Mouse (Mus musculus) neural tube, embryonic 14.5 days (tissue): ENCODE measurements around the gene Ino80d. TPM values are rescaled to one million over a fixed set of nuclear protein-coding genes. Genes with fewer than 3 reads are reported as not detected.

Source experiments
- ATAC-seq: fragments of 200-750 bp; cut with Nextera tagmentation; 2 replicates; pipeline ENCODE4 v1.8.0; 2017; ENCODE audit warnings: low read depth, mild to moderate bottlenecking, moderate TSS enrichment, moderate library complexity
- H3K27ac ChIP-seq: fragments of 300-500 bp; sonication (generic); 2 replicates; pipeline ENCODE4 v1.5.1; 2014; ENCODE audit warnings: low read depth, mild to moderate bottlenecking, control low read depth, low read length, moderate library complexity, mixed read lengths
- H3K27me3 ChIP-seq: fragments of 300-500 bp; sonication (generic); 2 replicates; pipeline ENCODE4 v1.6.1; 2014; ENCODE audit warnings: low read length; ENCODE audit not compliant: control insufficient read depth, insufficient read depth
- H3K36me3 ChIP-seq: fragments of 300-500 bp; sonication (generic); 2 replicates; pipeline ENCODE4 v1.6.1; 2014; ENCODE audit warnings: low read length, mixed read lengths; ENCODE audit not compliant: control insufficient read depth, insufficient read depth
- H3K4me1 ChIP-seq: fragments of 300-500 bp; sonication (generic); 2 replicates; pipeline ENCODE4 v1.6.1; 2014; ENCODE audit warnings: low read length; ENCODE audit not compliant: control insufficient read depth, insufficient read depth
- H3K4me2 ChIP-seq: fragments of 300-500 bp; sonication (generic); 2 replicates; pipeline ENCODE4 v1.6.1; 2014; ENCODE audit warnings: mild to moderate bottlenecking, low read depth, low read length, control low read depth
- H3K4me3 ChIP-seq: fragments of 300-500 bp; sonication (generic); 2 replicates; pipeline ENCODE4 v1.5.1; 2014; ENCODE audit warnings: low read depth, low read length, control low read depth, mixed read lengths
- H3K9ac ChIP-seq: fragments of 300-500 bp; sonication (generic); replicated peaks from 2 replicates; pipeline ENCODE4 v1.6.1; 2014; ENCODE audit warnings: low read depth, mild to moderate bottlenecking, control low read depth, low read length, mixed read lengths
- H3K9me3 ChIP-seq: fragments of 300-500 bp; sonication (generic); 2 replicates; pipeline ENCODE4 v1.6.1; 2016; ENCODE audit warnings: low read length; ENCODE audit not compliant: control insufficient read depth
- WGBS: fragments of 180-500 bp; shearing (Covaris S2); extraction: QIAGEN DNeasy Blood & Tissue Kit; methylation state at CpG from one replicate; pipeline ENCODE4 v1.1.7; 2014; 5-methylcytosine and 5-hydroxymethylcytosine counted together
- polyA plus RNA-seq: library from polyadenylated mRNA; unstranded; fragments of >200 nt; fragmentation: Nextera tagmentation; extraction: Ambion mirVana; gene quantifications from 2 replicates; pipeline ENCODE4 v1.2.1, GENCODE M21; 2014

Gene Ino80d
- polyA plus RNA-seq, 1 experiment from 2014 or later = 13.7 TPM

GRCm38 (mm10) chr1:63112151-63112864 is 2.2 kb downstream of the Ino80d start:
- Histone ChIP-seq H3K36me3 (no peaks in the 10 kb centered on the region), H3K27ac (peak overlapping the region; percentile 10; the same call in 1 of the 2 replicates), H3K9me3 (no peaks in the 10 kb centered on the region), H3K4me1 (peaks cover 27% of the 10 kb centered on the region), H3K9ac (peak overlapping the region; percentile 99), H3K27me3 (no peaks in the 10 kb centered on the region), H3K4me2 (peak overlapping the region; percentile 94), H3K4me3 (peak overlapping the region; percentile 92)
- no peak for ATAC-seq
- 49% methylated on average over 8 of the region's 8 CpGs for WGBS

DNA sequence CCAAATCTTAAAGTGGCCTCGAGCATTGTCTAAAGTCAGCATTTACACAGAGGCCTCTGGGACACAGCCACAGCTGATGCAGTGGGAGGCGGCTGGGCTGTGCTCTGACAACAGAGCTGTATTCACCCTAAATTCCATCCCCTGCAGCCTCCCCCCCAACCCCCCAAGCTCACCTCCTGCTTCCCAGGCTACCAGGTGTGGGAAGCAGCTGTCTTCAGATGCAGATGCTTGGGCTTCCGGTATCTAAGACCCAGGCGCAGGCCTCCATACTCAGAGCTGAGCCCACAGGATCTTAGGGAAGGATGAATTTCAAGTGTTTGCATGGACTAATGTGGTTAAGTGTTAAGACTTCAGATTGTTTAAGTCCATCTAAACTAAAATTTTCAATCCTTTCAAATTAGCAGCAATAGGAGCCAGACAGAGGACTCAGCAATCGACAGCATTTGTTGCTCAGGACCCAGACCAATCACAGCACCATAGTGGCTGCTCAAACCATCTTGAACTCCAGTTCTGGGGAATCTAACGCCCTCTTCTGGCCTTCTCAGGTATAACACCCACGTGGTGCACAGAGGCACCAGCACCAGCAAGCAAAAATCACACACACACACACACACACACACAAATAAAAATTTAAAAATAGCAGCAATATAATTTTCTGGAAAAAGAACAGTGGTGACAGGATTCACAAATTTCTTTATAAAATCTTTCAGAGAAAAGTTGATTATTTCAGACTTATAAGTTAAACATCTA is 3.8 kb downstream of the Ino80d start:
- Histone ChIP-seq H3K9ac (no peak overlapping the region; the same call in 1 of the 2 replicates), H3K36me3 (no peaks in the 10 kb centered on the region), H3K27ac (no peak overlapping the region), H3K4me2 (no peak overlapping the region), H3K4me1 (peaks cover 22% of the 10 kb centered on the region), H3K9me3 (no peaks in the 10 kb centered on the region), H3K4me3 (no peak overlapping the region), H3K27me3 (no peaks in the 10 kb centered on the region)
- ATAC-seq = no peak
- 44% methylated on average over 7 of the region's 7 CpGs for WGBS

DNA sequence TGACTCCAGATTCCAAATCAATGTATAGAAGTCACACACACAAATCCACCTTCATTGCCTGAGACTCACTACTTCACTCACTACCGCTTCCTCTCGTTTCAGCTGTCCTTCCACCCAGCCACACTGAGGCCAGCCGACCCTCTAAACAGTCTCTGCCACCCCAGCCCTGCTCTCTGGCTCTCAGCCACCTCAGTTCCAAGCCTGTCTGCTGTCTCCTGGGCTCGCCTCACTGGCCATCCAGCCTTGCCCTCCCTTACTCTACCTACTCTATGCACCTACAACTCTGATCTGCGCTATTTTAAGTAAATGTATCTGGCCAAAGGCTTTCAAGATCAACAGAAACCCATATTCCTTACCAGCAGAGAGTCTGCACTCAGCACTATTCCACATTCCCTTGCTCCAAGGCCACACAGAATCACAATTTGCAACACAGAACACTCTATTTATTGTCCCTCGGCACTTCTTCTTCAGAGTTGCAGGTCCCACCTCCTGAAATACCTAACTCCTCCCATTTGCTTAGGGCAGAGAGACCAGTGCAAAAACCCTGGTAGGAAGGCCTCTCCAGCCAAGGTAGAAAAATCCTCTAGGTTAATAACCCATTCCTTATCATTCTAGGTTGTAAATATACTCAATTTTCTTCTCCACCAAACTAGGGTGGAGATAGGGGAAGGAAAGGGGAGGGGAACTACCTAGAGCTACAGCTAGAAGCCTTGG is 6.7 kb downstream of the Ino80d start:
- H3K4me3 ChIP-seq = no peak overlapping the region
- no peaks in the 10 kb centered on the region for H3K9me3 ChIP-seq
- no peak for ATAC-seq
- H3K4me1 ChIP-seq = peaks cover 14% of the 10 kb centered on the region
- peaks cover 12% of the 10 kb centered on the region for H3K36me3 ChIP-seq
- H3K9ac ChIP-seq = no peak overlapping the region
- no peaks in the 10 kb centered on the region for H3K27me3 ChIP-seq
- 67% methylated on average over 6 of the region's 6 CpGs for WGBS
- H3K27ac ChIP-seq = no peak overlapping the region
- no peak overlapping the region for H3K4me2 ChIP-seq

- H3K27me3 ChIP-seq = no peaks in the 10 kb centered on the region
- H3K4me3 ChIP-seq = no peak overlapping the region
- H3K9me3 ChIP-seq = no peaks in the 10 kb centered on the region
- H3K4me2 ChIP-seq = no peak overlapping the region
- H3K27ac ChIP-seq = no peak overlapping the region
- no peak for ATAC-seq
- H3K36me3 ChIP-seq = peaks cover 30% of the 10 kb centered on the region
- no peaks in the 10 kb centered on the region for H3K4me1 ChIP-seq
- H3K9ac ChIP-seq = no peak overlapping the region
- 94% methylated on average over 12 of the region's 12 CpGs for WGBS
These were observed 11.6 kb downstream of the Ino80d start for GRCm38 (mm10) chr1:63102758-63103451.

DNA sequence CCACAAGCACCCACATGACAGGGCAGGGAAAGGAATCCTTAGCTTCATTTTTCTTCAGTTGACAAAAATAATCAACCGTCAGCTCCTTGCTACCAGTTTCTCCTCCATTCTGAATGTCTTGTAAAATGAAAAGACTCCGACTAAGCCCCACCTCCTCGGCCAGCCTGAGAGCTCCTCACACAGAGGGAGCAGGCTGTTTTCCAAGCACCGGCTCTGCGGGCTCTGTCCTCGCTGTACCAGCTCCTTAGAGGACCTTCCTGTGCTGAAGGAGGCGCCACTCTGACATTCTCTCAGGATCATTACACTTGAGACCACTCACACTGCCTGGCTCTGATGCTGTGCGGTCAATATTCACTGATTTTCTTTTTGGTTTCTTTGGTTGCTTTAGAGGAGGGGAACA is 14.3 kb downstream of the Ino80d start:
- H3K4me2 ChIP-seq = no peak overlapping the region
- H3K4me1 ChIP-seq = no peaks in the 10 kb centered on the region
- H3K9ac ChIP-seq = no peak overlapping the region
- no peak overlapping the region for H3K27ac ChIP-seq
- H3K9me3 ChIP-seq = no peaks in the 10 kb centered on the region
- H3K36me3 ChIP-seq = peaks cover 32% of the 10 kb centered on the region
- 95% methylated on average over 8 of the region's 8 CpGs for WGBS
- no peaks in the 10 kb centered on the region for H3K27me3 ChIP-seq
- no peak for ATAC-seq
- no peak overlapping the region for H3K4me3 ChIP-seq

DNA sequence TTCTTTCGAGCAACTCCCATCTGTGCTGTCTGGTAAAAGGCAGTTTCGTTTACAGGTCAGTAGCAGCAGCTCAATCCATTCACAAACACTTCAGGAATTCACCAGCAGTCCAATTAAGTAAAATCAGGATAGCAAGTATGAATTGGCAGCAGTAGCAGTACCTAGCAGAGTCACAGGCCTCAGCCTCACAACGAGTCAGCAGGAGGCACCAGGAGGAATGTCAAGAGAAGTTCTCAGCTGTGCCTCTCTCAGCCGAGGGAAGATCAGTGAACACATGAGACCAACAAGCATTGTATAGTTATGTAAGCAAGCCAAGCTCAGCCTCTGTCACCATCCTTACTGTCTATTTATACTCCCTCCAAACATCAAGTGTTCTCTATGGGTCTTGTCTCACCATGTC is 15.6 kb downstream of the Ino80d start:
- H3K9ac ChIP-seq = no peak overlapping the region
- no peaks in the 10 kb centered on the region for H3K4me1 ChIP-seq
- H3K4me2 ChIP-seq = no peak overlapping the region
- H3K36me3 ChIP-seq = peaks cover 29% of the 10 kb centered on the region
- H3K27me3 ChIP-seq = no peaks in the 10 kb centered on the region
- no peak overlapping the region for H3K27ac ChIP-seq
- no peak overlapping the region for H3K4me3 ChIP-seq
- H3K9me3 ChIP-seq = no peaks in the 10 kb centered on the region
- WGBS = 89% methylated on average over 4 of the region's 4 CpGs
- ATAC-seq = no peak

DNA sequence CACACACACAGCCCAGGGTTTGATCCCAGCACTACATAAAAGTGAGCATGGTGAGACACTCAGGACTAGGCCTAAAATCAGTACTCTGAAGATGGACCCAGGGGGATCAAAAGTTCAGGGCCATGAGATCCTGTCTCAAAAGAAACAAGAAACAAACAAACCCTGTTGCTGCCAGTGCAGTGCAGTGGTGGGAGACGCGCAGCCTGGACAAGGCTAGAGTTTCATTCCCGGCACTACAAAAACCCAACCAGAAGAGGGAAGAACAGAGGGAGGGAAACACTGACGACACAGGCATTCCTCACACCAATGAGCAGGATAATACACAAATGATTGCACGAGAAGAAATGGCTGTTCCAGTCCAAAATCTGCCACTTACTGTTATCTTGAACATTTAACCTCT is 18.4 kb downstream of the Ino80d start:
- Histone ChIP-seq H3K4me1 (no peaks in the 10 kb centered on the region), H3K9me3 (no peaks in the 10 kb centered on the region), H3K4me3 (no peak overlapping the region), H3K27ac (no peak overlapping the region), H3K9ac (no peak overlapping the region), H3K27me3 (no peaks in the 10 kb centered on the region), H3K4me2 (no peak overlapping the region), H3K36me3 (peaks cover 29% of the 10 kb centered on the region)
- ATAC-seq = no peak
- 81% methylated on average over 5 of the region's 5 CpGs for WGBS

DNA sequence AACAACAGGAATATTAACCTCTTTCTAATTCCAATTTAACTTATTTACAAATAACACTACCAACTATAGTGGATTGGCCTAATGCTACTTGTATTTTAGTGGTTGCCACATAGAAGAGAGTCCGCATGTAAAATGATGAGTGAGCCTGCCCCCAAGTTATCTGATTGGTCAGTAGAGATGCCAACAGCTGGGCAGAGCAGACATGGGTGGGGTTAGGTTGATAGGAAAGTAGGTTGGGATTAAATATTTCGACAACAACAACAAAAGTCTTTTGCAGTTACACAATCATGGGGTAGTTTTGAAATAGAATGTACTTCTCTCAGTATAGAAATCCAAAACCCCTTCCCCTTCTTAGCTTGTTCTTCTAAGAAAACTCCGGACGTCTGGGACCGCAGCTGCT is 24.7 kb downstream of the Ino80d start:
- H3K9ac ChIP-seq = no peak overlapping the region
- no peak overlapping the region for H3K4me3 ChIP-seq
- no peak overlapping the region for H3K4me2 ChIP-seq
- WGBS = 90% methylated on average over 5 of the region's 5 CpGs
- no peak for ATAC-seq
- no peak overlapping the region for H3K27ac ChIP-seq
- no peaks in the 10 kb centered on the region for H3K4me1 ChIP-seq
- H3K9me3 ChIP-seq = no peaks in the 10 kb centered on the region
- no peaks in the 10 kb centered on the region for H3K27me3 ChIP-seq
- peaks cover 36% of the 10 kb centered on the region for H3K36me3 ChIP-seq
